Mouse (Mus musculus) cerebellum, adult 9-11 months (tissue): ENCODE data around the gene Slc9a9.
A peak's percentile ranks its signal among the peaks of the same experiment; 100 is the strongest.

Source experiments
- DNase-seq: peaks from one replicate; pipeline ENCODE4 v3.0.0; 2022

Slc9a9 gene

DNA sequence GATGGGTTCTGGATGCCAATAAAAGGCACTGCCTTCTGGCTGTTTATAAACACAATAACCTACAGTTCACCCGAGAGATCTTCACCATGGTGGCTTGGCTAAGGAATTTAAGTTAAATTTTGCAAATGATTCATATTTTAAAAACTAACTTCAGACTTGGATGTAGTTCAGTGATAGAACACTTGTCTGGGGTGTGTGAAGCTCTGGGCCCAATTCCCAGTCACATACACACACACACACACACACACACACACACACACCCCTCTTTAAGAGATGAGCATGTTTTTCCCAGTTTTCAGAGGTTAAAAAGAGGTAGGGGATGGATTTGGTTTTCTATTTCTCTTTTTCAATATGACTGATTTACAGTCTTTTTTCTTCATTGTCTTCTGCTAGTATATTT is 15.9 kb downstream of the Slc9a9 start:
- DNase-seq, result no peak

- no peak for DNase-seq
Measured at GRCm38 (mm10) chr9:94686380-94686779, 16.7 kb downstream of the Slc9a9 start.

GRCm38 (mm10) chr9:94687203-94687859 is 17.6 kb downstream of the Slc9a9 start:
- DNase-seq, result no peak

GRCm38 (mm10) chr9:94691311-94692087 is 21.8 kb downstream of the Slc9a9 start:
- DNase-seq, result no peak

DNA sequence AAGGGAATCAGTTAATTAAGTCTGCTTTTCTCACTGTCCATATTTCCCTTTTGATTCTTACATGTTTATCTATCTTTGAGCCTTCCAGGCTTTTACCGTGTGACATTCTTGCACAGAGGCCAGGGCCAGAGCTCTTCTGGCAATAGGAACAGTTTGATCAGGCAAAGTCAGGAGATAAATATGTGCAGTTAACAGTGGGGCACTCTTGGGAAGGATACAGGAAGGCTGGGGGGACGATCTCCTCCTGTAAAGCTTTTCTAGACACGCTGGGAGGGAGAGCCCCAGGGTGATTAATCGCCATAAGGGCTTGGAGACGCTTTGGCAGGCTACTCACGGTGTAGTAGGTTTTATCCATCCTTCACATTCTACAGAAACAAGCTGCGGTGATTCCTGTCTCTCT is 22.4 kb downstream of the Slc9a9 start:
- peak; percentile 36 for DNase-seq

DNA sequence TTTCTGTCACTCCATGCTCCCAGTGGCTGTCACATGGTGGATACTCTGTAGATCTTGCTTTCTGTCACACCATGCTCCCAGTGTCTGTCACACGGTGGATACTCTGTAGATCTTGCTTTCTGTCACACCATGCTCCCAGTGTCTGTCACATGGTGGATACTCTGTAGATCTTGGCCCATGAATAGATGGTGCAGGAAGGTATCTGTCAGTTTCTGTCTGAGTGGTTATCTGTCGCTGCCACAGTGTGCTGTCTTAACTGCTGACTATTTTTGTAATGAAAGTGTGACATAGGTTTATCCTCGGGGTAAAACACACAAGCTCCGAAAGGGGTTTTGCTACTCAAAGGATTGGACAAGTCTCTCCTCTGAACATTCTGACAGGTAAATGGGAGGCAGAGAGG is 24.5 kb downstream of the Slc9a9 start:
- no peak for DNase-seq

DNA sequence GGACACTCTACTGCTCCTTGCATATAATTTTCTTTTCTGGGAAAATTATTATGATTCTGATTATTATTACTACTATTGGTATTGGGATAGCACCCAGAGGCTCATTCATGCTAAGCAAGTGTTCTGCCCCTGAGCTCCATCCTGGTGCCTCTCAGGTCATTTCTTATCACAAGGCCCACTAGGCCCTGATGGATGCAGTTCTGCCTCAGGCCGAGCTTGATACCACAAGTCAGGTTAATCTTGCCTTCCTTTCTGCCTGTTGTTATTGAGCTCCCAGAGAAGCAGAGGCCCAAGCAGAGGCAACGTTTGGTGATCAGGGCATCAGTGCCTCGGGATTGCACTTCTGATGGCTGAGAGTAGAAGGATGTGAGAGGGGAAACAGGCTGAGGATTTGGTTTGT is 25.3 kb downstream of the Slc9a9 start:
- no peak for DNase-seq

DNA sequence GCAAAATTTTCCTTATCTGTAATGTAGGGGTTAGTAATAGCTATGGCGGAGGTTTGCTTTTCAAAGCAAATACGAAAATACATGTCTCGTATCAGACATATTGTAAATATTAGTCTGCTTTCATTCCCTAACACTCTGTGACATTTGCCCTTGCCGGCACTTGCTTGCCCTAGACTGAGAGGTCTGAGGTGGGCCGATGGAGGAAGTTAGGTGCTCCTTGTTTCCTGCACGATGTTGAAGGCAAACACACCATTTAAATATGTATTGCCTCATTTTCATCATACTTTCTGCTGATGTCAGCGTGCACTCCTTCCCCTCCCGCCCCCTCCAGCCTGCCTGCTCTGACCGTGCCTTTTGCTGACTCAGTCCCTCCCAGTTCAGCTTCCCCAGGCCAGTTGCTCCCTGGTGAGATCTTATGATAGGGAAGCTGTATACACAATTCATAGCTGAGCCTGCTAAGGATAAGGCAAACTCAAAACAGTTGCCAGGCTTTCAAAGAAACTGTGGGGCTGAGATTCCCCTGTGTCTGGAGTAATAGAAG is 26.9 kb downstream of the Slc9a9 start:
- DNase-seq, result no peak

DNA sequence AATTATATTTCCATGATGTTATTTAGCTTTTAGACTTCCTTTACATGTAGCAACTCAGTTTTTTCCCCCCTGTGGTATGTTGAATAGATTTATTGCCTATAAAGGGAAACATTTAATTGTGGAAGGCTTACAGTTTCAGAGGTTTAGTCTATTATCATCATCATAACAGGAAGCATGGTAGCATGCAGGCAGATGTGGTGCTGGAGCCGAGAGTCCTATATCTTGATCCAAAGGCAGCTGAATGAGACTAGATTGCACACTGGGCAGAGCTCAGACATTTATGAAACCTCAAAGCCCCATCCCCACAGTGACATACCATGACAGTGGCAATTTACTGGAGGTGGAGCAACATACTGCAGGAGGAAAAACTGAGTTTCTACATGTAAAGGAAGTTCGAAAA is 28.5 kb downstream of the Slc9a9 start:
- no peak for DNase-seq

- DNase-seq, result peak; percentile 59
Measured at GRCm38 (mm10) chr9:94700549-94700948, 30.8 kb downstream of the Slc9a9 start.

DNA sequence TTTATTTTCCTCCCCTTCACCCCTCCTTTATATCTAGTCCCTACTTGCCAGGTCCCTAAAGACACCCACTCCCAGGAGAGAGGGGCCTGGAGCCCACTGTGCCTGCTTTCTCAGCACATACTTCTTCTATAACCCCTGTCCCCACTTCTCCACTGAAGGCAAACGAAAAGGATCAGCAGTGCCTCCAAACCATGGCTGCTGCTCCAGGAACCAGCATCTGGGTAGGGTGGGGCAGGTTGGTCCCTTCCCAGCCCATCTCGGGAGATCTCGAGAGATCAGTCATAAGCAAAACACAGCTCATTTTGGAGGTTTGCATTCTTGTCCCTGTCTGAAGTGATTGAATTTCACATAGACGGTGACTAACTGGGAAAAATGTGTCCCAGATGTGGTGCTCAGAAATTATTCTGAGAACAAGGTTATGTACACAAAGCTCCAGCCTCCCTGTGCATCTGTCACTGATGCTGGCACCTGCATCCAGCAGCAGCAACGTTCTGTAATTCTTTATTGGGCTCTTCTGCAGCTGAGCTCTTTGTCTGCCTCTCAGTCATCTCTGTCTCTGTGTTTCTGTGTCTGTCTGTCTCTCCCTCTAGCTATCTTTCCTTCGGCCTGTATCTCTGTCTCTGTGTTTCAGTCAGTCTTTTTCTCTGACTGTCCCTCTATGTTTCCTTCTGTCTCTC is 31.6 kb downstream of the Slc9a9 start:
- DNase-seq, result no peak

DNA sequence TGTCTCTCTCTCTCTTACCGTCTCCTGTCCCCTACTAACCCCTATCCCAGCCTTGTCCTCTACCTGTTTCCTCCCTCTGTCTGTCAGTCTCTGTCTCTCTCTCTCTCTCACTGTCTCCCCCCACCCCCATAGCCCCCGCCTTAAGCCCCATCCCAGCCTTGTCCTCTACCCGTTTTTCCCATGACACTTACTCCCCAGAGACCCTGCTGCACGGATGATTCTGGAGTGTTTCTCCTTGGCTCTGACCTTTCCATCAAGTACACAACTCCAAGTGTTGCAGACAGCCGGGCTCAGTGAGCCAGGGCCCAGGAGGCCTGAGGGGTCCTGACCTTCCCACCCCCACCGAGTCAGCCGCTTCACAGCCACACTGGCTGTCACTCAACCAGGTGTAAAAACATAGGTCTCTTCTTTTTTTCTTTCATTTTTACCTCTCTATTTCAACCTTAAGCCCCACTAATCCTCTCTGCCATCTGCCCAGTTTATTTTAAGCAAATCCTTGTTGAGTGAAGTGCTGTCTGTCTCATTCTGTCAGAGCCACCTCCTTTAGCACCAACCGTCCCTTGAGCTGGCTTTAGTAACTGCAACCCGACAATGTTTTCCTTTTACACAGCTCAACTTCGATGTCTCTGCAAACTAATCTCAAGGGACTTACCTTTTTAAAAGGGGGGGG is 32.4 kb downstream of the Slc9a9 start:
- peak; percentile 58 for DNase-seq

DNA sequence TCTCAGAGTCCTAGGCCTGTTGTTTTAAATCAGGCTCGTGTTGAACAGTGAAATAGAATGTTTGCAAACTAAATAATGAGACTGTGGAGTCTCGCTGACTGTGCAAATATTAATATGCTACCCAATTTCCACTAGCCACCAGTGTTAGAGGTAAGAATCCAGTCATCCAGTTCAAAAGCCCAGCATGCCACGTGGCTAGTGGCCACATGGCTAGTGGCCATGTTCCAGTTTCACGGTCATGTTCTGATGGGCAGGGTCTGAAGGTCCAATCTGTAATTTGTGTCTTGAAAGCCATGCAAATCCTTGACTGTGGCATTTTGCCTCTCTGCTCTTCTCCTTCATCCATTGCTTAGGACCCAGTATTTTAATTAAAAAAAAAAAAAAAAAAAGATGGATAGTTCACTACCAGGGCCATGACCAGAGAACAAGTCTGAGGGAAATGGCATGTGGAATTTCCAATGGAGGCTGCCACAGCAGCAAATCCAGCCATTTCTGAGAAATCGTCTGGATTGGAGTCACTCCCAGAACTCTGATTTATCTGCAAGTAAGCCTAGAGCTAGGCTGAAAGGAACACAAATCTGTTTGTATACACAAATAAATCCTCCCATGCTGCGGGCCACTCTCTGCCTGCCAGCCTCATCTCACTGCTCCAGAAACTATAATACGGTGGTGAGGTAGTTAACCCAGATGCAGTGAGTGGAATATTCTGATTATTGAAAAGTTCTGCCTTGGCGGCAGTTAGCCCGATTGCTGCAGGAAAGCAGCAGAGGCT is 35.5 kb downstream of the Slc9a9 start:
- peak; percentile 62 for DNase-seq

DNA sequence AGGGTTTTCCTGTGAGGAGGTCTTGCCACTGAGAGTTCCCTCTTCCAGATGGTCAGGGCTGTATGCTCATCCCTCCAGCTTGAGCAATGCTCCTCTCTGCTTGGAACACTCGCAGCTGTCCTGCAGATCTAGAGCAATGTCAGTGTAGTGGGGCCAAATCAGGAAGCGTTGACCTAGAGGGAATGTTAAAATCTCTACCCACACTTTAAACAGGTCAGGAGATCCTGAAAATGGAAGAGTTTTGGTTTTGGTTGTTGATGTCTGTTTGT is 36.0 kb downstream of the Slc9a9 start:
- DNase-seq, result no peak

DNA sequence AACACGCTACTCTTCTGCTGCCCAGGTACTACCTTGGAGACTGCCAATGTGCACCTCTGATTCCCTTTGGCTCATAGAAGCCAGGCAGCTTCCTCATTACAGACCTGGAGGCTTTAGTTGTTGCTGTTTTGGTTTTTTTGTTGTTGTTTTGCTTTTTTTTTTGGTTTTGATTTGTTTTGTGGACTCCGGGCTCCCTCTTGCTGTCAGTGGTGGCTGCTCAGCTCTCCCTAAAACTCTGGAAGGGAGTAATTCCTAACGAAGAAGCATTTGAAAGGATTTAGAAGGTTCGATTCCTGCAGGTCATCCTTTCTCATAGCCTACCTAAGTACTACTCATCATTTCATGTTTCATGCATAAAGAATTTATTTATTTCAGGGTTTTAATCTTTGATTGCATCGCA is 42.4 kb downstream of the Slc9a9 start:
- DNase-seq, result no peak

DNA sequence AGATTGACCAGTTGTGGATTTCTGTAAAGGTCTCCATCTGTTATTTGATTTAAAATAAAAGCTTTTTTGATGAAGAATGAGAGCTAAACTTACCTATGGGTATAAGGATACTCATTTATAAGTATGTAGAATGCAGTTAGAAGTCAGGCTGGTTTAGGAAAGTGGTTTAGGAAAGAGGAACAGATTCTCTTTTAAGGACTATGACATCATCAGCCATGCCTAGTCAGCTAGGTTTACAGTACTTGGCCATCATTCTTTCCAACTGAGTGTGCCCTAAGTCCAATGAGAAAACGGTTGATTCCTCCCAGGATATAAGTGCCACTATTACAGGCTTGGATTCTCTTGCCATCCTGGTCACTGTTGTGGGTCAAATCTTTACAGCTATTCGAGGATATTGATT is 47.0 kb downstream of the Slc9a9 start:
- no peak for DNase-seq

DNA sequence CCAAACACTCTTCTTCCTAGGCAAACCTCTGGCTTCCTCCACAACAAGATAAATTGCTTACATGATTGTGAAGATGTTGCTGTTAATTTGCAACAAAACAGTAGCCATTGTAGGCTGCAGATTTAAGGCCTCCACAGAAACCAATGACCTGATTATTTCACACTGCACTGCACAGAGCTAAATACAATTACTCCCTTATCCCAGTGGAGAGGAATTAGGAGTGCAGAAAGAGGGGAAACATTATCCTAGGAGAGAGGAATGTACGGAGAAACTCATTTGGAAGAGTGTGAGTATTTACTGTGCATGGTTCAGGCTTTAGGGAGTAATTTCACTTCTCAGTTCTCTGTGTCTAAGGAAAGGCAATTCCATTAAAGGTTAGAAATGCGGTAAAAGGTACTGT is 53.9 kb downstream of the Slc9a9 start:
- no peak for DNase-seq

GRCm38 (mm10) chr9:94725121-94725520 is 55.4 kb downstream of the Slc9a9 start:
- no peak for DNase-seq

GRCm38 (mm10) chr9:94727457-94727856 is 57.7 kb downstream of the Slc9a9 start:
- DNase-seq, result no peak

- no peak for DNase-seq
Measured at GRCm38 (mm10) chr9:94730396-94730795, 60.7 kb downstream of the Slc9a9 start.

- DNase-seq, result peak; percentile 9
Measured at GRCm38 (mm10) chr9:94732136-94732535, 62.4 kb downstream of the Slc9a9 start.

- no peak for DNase-seq
Measured at GRCm38 (mm10) chr9:94732599-94733287, 63.0 kb downstream of the Slc9a9 start.
